Mouse (Mus musculus): Measurements from ENCODE around the gene Kcnab2. TPM values are rescaled to one million over a fixed set of nuclear protein-coding genes. Genes with fewer than 3 reads are reported as not detected.

Kcnab2 gene
- total and polyA plus RNA-seq, 2 experiments: 0.37 to 0.59 TPM

- no peaks in the 10 kb centered on the region for H3K4me1 ChIP-seq (ENCODE audit: control insufficient read depth, insufficient read depth, low read length)
- H3K27me3 ChIP-seq (ENCODE audit: control insufficient read depth, insufficient read depth, low read length): no peaks in the 10 kb centered on the region
- no peaks in the 10 kb centered on the region for H3K79me2 ChIP-seq (ENCODE audit: control insufficient read depth, insufficient read depth, low read length)
- no peak overlapping the region for H3K4me3 ChIP-seq (ENCODE audit: insufficient read depth, low read depth, low read length)
- TF ChIP-seq POLR2A (IDR thresholded peaks at IDR 0.05; ENCODE audit: extremely low read depth, insufficient read depth, low read length) (no peak), CTCF (IDR thresholded peaks at IDR 0.05; ENCODE audit: low read depth, low read length) (no peak)
- H3K36me3 ChIP-seq (ENCODE audit: control insufficient read depth, insufficient read depth, low read length): no peaks in the 10 kb centered on the region
- no peak overlapping the region for H3K27ac ChIP-seq (replicated peaks; ENCODE audit: insufficient read depth, low read depth, low read length)
- WGBS: 82% methylated on average over 9 of the region's 9 CpGs
- no peak for DNase-seq (ENCODE audit: extremely low read depth, low read depth, low spot score)
- no peak overlapping the region for H3K9ac ChIP-seq (ENCODE audit: low read depth, low read length)
These were observed 14.5 kb downstream of the Kcnab2 start for GRCm38 (mm10) chr4:152463147-152463546.

- Histone ChIP-seq H3K27ac (replicated peaks; ENCODE audit: insufficient read depth, low read depth, low read length) (no peak overlapping the region), H3K4me3 (ENCODE audit: insufficient read depth, low read depth, low read length) (no peak overlapping the region), H3K79me2 (ENCODE audit: control insufficient read depth, insufficient read depth, low read length) (no peaks in the 10 kb centered on the region), H3K36me3 (ENCODE audit: control insufficient read depth, insufficient read depth, low read length) (no peaks in the 10 kb centered on the region), H3K9ac (ENCODE audit: low read depth, low read length) (no peak overlapping the region), H3K27me3 (ENCODE audit: control insufficient read depth, insufficient read depth, low read length) (no peaks in the 10 kb centered on the region), H3K4me1 (ENCODE audit: control insufficient read depth, insufficient read depth, low read length) (no peaks in the 10 kb centered on the region)
- TF ChIP-seq POLR2A (IDR thresholded peaks at IDR 0.05; ENCODE audit: extremely low read depth, insufficient read depth, low read length): no peak
- TF ChIP-seq CTCF (IDR thresholded peaks at IDR 0.05; ENCODE audit: low read depth, low read length): no peak
- no peak for DNase-seq (ENCODE audit: extremely low read depth, low read depth, low spot score)
- 82% methylated on average over 12 of the region's 12 CpGs for WGBS
These were observed 15.2 kb downstream of the Kcnab2 start for GRCm38 (mm10) chr4:152462516-152462915.

- no peaks in the 10 kb centered on the region for H3K36me3 ChIP-seq (ENCODE audit: control insufficient read depth, insufficient read depth, low read length)
- no peak overlapping the region for H3K9ac ChIP-seq (ENCODE audit: low read depth, low read length)
- H3K27ac ChIP-seq (replicated peaks; ENCODE audit: insufficient read depth, low read depth, low read length): no peak overlapping the region
- no peaks in the 10 kb centered on the region for H3K4me1 ChIP-seq (ENCODE audit: control insufficient read depth, insufficient read depth, low read length)
- no peak overlapping the region for H3K4me3 ChIP-seq (ENCODE audit: insufficient read depth, low read depth, low read length)
- TF ChIP-seq CTCF (IDR thresholded peaks at IDR 0.05; ENCODE audit: low read depth, low read length) (no peak), POLR2A (IDR thresholded peaks at IDR 0.05; ENCODE audit: extremely low read depth, insufficient read depth, low read length) (no peak)
- DNase-seq (ENCODE audit: extremely low read depth, low read depth, low spot score): no peak
- 89% methylated on average over 4 of the region's 4 CpGs for WGBS
- no peaks in the 10 kb centered on the region for H3K79me2 ChIP-seq (ENCODE audit: control insufficient read depth, insufficient read depth, low read length)
- H3K27me3 ChIP-seq (ENCODE audit: control insufficient read depth, insufficient read depth, low read length): no peaks in the 10 kb centered on the region
These were observed 20.0 kb downstream of the Kcnab2 start for GRCm38 (mm10) chr4:152457673-152458072.

GRCm38 (mm10) chr4:152456609-152457008, 21.1 kb downstream of the Kcnab2 start:
- no peak for DNase-seq (ENCODE audit: extremely low read depth, low read depth, low spot score)
- no peak overlapping the region for H3K4me3 ChIP-seq (ENCODE audit: insufficient read depth, low read depth, low read length)
- no peaks in the 10 kb centered on the region for H3K27me3 ChIP-seq (ENCODE audit: control insufficient read depth, insufficient read depth, low read length)
- no peak overlapping the region for H3K27ac ChIP-seq (replicated peaks; ENCODE audit: insufficient read depth, low read depth, low read length)
- no peaks in the 10 kb centered on the region for H3K4me1 ChIP-seq (ENCODE audit: control insufficient read depth, insufficient read depth, low read length)
- H3K36me3 ChIP-seq (ENCODE audit: control insufficient read depth, insufficient read depth, low read length): no peaks in the 10 kb centered on the region
- H3K79me2 ChIP-seq (ENCODE audit: control insufficient read depth, insufficient read depth, low read length): no peaks in the 10 kb centered on the region
- 82% methylated on average over 18 of the region's 18 CpGs for WGBS
- TF ChIP-seq CTCF (IDR thresholded peaks at IDR 0.05; ENCODE audit: low read depth, low read length) (no peak), POLR2A (IDR thresholded peaks at IDR 0.05; ENCODE audit: extremely low read depth, insufficient read depth, low read length) (no peak)
- no peak overlapping the region for H3K9ac ChIP-seq (ENCODE audit: low read depth, low read length)

- Histone ChIP-seq H3K27me3 (ENCODE audit: control insufficient read depth, insufficient read depth, low read length) (no peaks in the 10 kb centered on the region), H3K36me3 (ENCODE audit: control insufficient read depth, insufficient read depth, low read length) (no peaks in the 10 kb centered on the region), H3K9ac (ENCODE audit: low read depth, low read length) (no peak overlapping the region), H3K27ac (replicated peaks; ENCODE audit: insufficient read depth, low read depth, low read length) (no peak overlapping the region), H3K4me3 (ENCODE audit: insufficient read depth, low read depth, low read length) (no peak overlapping the region), H3K4me1 (ENCODE audit: control insufficient read depth, insufficient read depth, low read length) (no peaks in the 10 kb centered on the region), H3K79me2 (ENCODE audit: control insufficient read depth, insufficient read depth, low read length) (no peaks in the 10 kb centered on the region)
- DNase-seq (ENCODE audit: extremely low read depth, low read depth, low spot score): no peak
- WGBS: 92% methylated on average over 12 of the region's 12 CpGs
- no peak for TF ChIP-seq POLR2A (IDR thresholded peaks at IDR 0.05; ENCODE audit: extremely low read depth, insufficient read depth, low read length)
- TF ChIP-seq CTCF (IDR thresholded peaks at IDR 0.05; ENCODE audit: low read depth, low read length): no peak
These were observed 23.5 kb downstream of the Kcnab2 start for GRCm38 (mm10) chr4:152454153-152454552.

- Histone ChIP-seq H3K79me2 (ENCODE audit: control insufficient read depth, insufficient read depth, low read length) (no peaks in the 10 kb centered on the region), H3K27me3 (ENCODE audit: control insufficient read depth, insufficient read depth, low read length) (no peaks in the 10 kb centered on the region), H3K4me3 (ENCODE audit: insufficient read depth, low read depth, low read length) (no peak overlapping the region), H3K36me3 (ENCODE audit: control insufficient read depth, insufficient read depth, low read length) (no peaks in the 10 kb centered on the region), H3K4me1 (ENCODE audit: control insufficient read depth, insufficient read depth, low read length) (no peaks in the 10 kb centered on the region), H3K27ac (replicated peaks; ENCODE audit: insufficient read depth, low read depth, low read length) (no peak overlapping the region), H3K9ac (ENCODE audit: low read depth, low read length) (no peak overlapping the region)
- DNase-seq (ENCODE audit: extremely low read depth, low read depth, low spot score): no peak
- WGBS: 77% methylated on average over 10 of the region's 10 CpGs
- no peak for TF ChIP-seq POLR2A (IDR thresholded peaks at IDR 0.05; ENCODE audit: extremely low read depth, insufficient read depth, low read length)
These were observed 24.6 kb downstream of the Kcnab2 start for GRCm38 (mm10) chr4:152453079-152453478.
